Mouse (Mus musculus) liver, adult 2 months (tissue): ENCODE data around the gene Gpcpd1. TPM values are rescaled to one million over a fixed set of nuclear protein-coding genes. Genes with fewer than 3 reads are reported as not detected.
A peak's percentile ranks its signal among the peaks of the same experiment; 100 is the strongest.
"Not testable (repeated sequence)": the region's sequence is repeated elsewhere in the genome, so short reads cannot be mapped to it uniquely, and the experiment has no call there.

Experiments used
- DNase-seq: peaks from one replicate; pipeline ENCODE4 v3.0.0-alpha.2; 2011; ENCODE audit warnings: low read depth, low spot score; ENCODE audit errors: extremely low read depth
- H3K27ac ChIP-seq: fragments of 200-500 bp; replicated peaks from 2 replicates; pipeline ENCODE4 v1.5.1; 2012; ENCODE audit warnings: low read depth, mild to moderate bottlenecking, control low read depth, inconsistent platforms, low read length; ENCODE audit not compliant: insufficient read depth
- H3K27me3 ChIP-seq: fragments of 200-500 bp; 2 replicates; pipeline ENCODE4 v1.6.1; 2012; ENCODE audit warnings: mild to moderate bottlenecking, moderate library complexity, low read length, inconsistent platforms; ENCODE audit not compliant: control insufficient read depth, insufficient read depth
- H3K36me3 ChIP-seq: fragments of 200-500 bp; 2 replicates; pipeline ENCODE4 v1.6.1; 2012; ENCODE audit warnings: low read length, inconsistent platforms; ENCODE audit not compliant: control insufficient read depth, insufficient read depth
- H3K4me1 ChIP-seq: fragments of 200-500 bp; 2 replicates; pipeline ENCODE4 v1.6.1; 2011; ENCODE audit warnings: low read length; ENCODE audit not compliant: control insufficient read depth, insufficient read depth
- H3K4me3 ChIP-seq: fragments of 200-500 bp; 2 replicates; pipeline ENCODE4 v1.5.1; 2011; ENCODE audit warnings: low read depth, mild to moderate bottlenecking, control low read depth, low read length, moderate library complexity; ENCODE audit not compliant: insufficient read depth
- H3K79me2 ChIP-seq: fragments of 200-500 bp; 2 replicates; pipeline ENCODE4 v1.6.1; 2012; ENCODE audit warnings: inconsistent platforms, mild to moderate bottlenecking, low read length, moderate library complexity; ENCODE audit not compliant: control insufficient read depth, insufficient read depth
- H3K9ac ChIP-seq: fragments of 200-500 bp; 2 replicates; pipeline ENCODE4 v1.6.1; 2012; ENCODE audit warnings: low read depth, mild to moderate bottlenecking, control low read depth, inconsistent platforms, low read length
- CTCF ChIP-seq: fragments of 200-500 bp; IDR thresholded peaks from 2 replicates; pipeline ENCODE4 v1.5.1; 2011; ENCODE audit warnings: low read depth, low read length, control low read depth
- POLR2A ChIP-seq: fragments of 200-500 bp; IDR thresholded peaks from 2 replicates; pipeline ENCODE4 v1.6.1; 2011; ENCODE audit warnings: low read length, control low read depth; ENCODE audit not compliant: insufficient read depth; ENCODE audit errors: extremely low read depth
- WGBS: fragments of 180-500 bp; shearing (Covaris S2); methylation state at CpG from one replicate; pipeline ENCODE4 v1.1.7; 2018; 5-methylcytosine and 5-hydroxymethylcytosine counted together
- polyA plus RNA-seq: library from polyadenylated mRNA; depleted of rRNA; stranded (reverse); fragments of >200 nt; gene quantifications from 2 replicates; pipeline ENCODE4 v1.2.3, GENCODE M21; 2012
- total RNA-seq: library from RNA; depleted of rRNA; stranded (reverse); fragments of >200 nt; gene quantifications from 2 replicates; pipeline ENCODE4 v1.2.3, GENCODE M21; 2014

The Gpcpd1 gene
- total and polyA plus RNA-seq, 2 experiments, result 11.0 to 237 TPM

- H3K79me2 ChIP-seq, result no peaks in the 10 kb centered on the region
- no peak overlapping the region for H3K4me3 ChIP-seq
- H3K4me1 ChIP-seq, result peaks cover 10% of the 10 kb centered on the region
- H3K36me3 ChIP-seq, result no peaks in the 10 kb centered on the region
- TF ChIP-seq POLR2A (no peak), CTCF (no peak)
- WGBS, result 91% methylated on average over 3 of the region's 3 CpGs
- DNase-seq, result no peak
- H3K9ac ChIP-seq, result no peak overlapping the region
- no peak overlapping the region for H3K27ac ChIP-seq
- no peaks in the 10 kb centered on the region for H3K27me3 ChIP-seq
Measured at GRCm38 (mm10) chr2:132592126-132592525, 4.6 kb upstream of the Gpcpd1 start.

DNA sequence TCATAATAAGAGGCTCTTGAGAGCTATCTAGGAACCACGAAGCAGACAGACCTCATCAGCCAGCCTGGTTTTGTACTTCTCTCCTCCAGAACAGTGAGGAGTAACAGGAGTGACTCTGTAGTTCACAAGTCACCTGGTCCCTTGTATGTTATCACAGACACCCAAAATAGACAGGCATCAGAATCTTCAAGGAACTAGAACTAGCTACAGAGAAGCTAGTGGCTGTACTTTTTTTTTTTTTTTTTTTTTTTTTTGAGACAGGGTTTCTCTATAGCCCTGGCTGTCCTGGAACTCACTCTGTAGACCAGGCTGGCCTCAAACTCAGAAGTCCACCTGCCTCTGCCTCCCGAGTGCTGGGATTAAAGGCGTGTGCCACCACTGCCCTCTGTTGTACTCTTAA is 4.0 kb upstream of the Gpcpd1 start:
- DNase-seq, H3K79me2 ChIP-seq, H3K27ac ChIP-seq, H3K9ac ChIP-seq, H3K4me3 ChIP-seq, H3K36me3 ChIP-seq, H3K27me3 ChIP-seq, H3K4me1 ChIP-seq: not testable (repeated sequence)
- WGBS, result 88% methylated on average over 3 of the region's 3 CpGs

GRCm38 (mm10) chr2:132589906-132590538 is 2.5 kb upstream of the Gpcpd1 start:
- WGBS, result 76% methylated on average over 6 of the region's 6 CpGs
- Histone ChIP-seq H3K27ac (peak overlapping the region; percentile 36), H3K4me3 (no peak overlapping the region), H3K27me3 (no peaks in the 10 kb centered on the region), H3K9ac (no peak overlapping the region), H3K36me3 (no peaks in the 10 kb centered on the region), H3K4me1 (peaks cover under 1% of the 10 kb centered on the region), H3K79me2 (no peaks in the 10 kb centered on the region)
- TF ChIP-seq CTCF, result no peak
- TF ChIP-seq POLR2A, result no peak
- DNase-seq, result peak; percentile 31

DNA sequence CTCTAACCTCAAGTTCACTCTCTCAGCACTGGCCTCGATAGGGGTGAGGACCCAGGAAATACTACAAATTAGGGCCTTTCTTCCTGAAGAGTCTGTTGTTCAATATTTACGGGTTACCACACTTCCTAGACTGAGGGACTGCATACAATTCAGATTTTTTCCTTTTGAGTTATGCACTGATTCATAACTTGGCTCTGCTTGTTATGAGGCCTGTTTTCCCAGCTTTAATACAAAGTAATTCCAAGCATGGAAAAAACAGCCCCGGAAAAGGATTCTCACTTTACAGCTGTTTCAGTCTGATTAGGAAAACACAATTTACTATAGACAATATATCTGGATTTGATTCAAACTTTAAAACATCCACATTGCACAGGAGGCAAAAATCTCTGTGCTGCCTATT is 1.5 kb downstream of the Gpcpd1 start:
- TF ChIP-seq POLR2A, result no peak
- TF ChIP-seq CTCF, result no peak
- no peak for DNase-seq
- Histone ChIP-seq H3K9ac (no peak overlapping the region), H3K36me3 (no peaks in the 10 kb centered on the region), H3K4me3 (no peak overlapping the region), H3K27me3 (no peaks in the 10 kb centered on the region), H3K4me1 (peaks cover 8% of the 10 kb centered on the region), H3K27ac (no peak overlapping the region), H3K79me2 (no peaks in the 10 kb centered on the region)
- WGBS, result 71% methylated on average over 3 of the region's 3 CpGs

DNA sequence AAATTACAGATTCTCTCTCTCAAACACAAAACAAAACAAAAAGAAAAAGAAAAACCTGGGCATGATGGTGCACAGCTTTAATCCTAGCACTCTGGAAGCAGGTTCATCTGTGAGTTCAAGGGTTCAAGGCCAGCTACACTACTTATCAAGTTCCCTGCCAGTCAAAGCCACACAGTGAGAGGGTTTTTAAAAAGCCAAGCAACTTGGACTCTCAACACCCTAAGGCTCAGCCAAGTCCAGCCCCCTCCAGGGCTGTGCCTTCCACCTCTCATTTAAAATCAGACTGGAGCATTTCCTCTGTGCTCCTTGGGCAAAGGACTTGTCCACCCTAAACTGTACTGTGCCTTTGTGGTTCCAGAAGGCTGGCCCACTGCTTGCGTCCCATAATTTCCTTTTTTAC is 3.3 kb downstream of the Gpcpd1 start:
- TF ChIP-seq CTCF (no peak), POLR2A (no peak)
- Histone ChIP-seq H3K4me1 (peaks cover 8% of the 10 kb centered on the region), H3K27ac (no peak overlapping the region), H3K36me3 (no peaks in the 10 kb centered on the region), H3K79me2 (no peaks in the 10 kb centered on the region), H3K27me3 (no peaks in the 10 kb centered on the region), H3K4me3 (no peak overlapping the region), H3K9ac (no peak overlapping the region)
- peak; percentile 59 for DNase-seq
- WGBS, result 85% methylated on average over 1 of the region's 1 CpGs

DNA sequence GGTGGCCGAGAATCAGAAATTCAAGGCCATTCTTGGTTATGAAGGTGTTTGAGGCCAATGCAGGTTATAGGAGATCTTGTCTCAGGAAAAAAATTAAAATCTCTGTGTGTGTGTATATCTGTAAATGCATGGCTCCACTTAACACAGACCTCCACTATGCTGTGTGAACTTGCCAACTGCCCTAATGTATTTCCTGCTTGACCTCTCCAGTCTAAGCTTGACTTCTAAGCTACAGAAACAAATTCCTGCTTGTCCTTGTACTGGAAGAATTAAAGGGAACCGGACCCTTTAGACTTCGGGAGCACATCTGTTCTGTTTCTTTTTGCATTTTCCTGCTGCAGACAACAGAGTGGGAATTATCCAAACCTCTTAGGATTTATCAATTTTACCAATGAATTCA is 4.4 kb downstream of the Gpcpd1 start:
- no peak overlapping the region for H3K27ac ChIP-seq
- WGBS, result 73% methylated on average over 3 of the region's 3 CpGs

More for the DNA sequence above, 4.4 kb downstream of the Gpcpd1 start:
- TF ChIP-seq CTCF (no peak), POLR2A (no peak)
- no peaks in the 10 kb centered on the region for H3K79me2 ChIP-seq
- H3K4me3 ChIP-seq, result no peak overlapping the region
- no peaks in the 10 kb centered on the region for H3K27me3 ChIP-seq
- H3K9ac ChIP-seq, result no peak overlapping the region
- no peaks in the 10 kb centered on the region for H3K36me3 ChIP-seq
- peaks cover 8% of the 10 kb centered on the region for H3K4me1 ChIP-seq
- DNase-seq, result no peak
